Mouse (Mus musculus) brown adipose tissue, adult 24 weeks (tissue): ENCODE data around the gene Osbpl3. TPM values are rescaled to one million over a fixed set of nuclear protein-coding genes. Genes with fewer than 3 reads are reported as not detected.

Source experiments
- H3K27ac ChIP-seq: fragments of 200-500 bp; replicated peaks from 2 replicates; pipeline ENCODE4 v1.5.1; 2012; ENCODE audit warnings: low read depth, mild to moderate bottlenecking, low read length
- H3K4me1 ChIP-seq: fragments of 200-500 bp; 2 replicates; pipeline ENCODE4 v1.6.1; 2012; ENCODE audit warnings: low read length, mixed read lengths; ENCODE audit not compliant: control insufficient read depth, insufficient read depth, insufficient read length
- H3K4me3 ChIP-seq: fragments of 200-500 bp; 2 replicates; pipeline ENCODE4 v1.5.1; 2012; ENCODE audit warnings: low read depth, mild to moderate bottlenecking, low read length, moderate library complexity; ENCODE audit not compliant: insufficient read depth
- polyA plus RNA-seq: library from polyadenylated mRNA; stranded (reverse); fragments of >200 nt; gene quantifications from 2 replicates; pipeline ENCODE4 v1.2.4, GENCODE M21; 2012; ENCODE audit not compliant: missing spikeins, insufficient read depth, insufficient read length

The Osbpl3 gene
- polyA plus RNA-seq, 1 experiment = 0.40 TPM

- Histone ChIP-seq H3K27ac (no peak overlapping the region), H3K4me1 (no peaks in the 10 kb centered on the region; the same call in 1 of the 2 replicates), H3K4me3 (no peak overlapping the region)
These were observed 155.4 kb downstream of the Osbpl3 start for GRCm38 (mm10) chr6:50300622-50301021.

DNA sequence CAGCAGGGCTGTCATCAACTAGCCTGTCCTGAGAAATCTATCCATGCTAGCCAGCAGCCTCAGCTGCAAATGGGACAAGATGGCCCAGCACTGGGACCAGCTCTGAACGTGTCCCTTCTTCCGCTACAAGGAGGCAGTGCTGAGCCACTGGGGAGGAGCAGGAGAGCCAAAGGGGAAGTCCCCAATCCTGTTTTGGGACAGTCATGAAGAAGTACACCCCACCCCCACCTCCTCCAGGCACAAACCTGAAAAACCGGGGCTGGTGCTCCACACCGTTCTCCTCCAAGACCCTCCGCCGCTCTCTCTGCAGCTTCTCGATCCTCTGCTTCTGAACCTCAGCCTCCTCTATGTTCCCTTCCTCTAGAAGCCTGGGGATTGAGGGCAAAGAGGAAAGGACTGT is 156.9 kb downstream of the Osbpl3 start:
- Histone ChIP-seq H3K4me1 (no peaks in the 10 kb centered on the region; the same call in 1 of the 2 replicates), H3K4me3 (no peak overlapping the region), H3K27ac (no peak overlapping the region)

GRCm38 (mm10) chr6:50297671-50298070 is 158.3 kb downstream of the Osbpl3 start:
- Histone ChIP-seq H3K4me1 (no peaks in the 10 kb centered on the region; the same call in 1 of the 2 replicates), H3K4me3 (no peak overlapping the region)

DNA sequence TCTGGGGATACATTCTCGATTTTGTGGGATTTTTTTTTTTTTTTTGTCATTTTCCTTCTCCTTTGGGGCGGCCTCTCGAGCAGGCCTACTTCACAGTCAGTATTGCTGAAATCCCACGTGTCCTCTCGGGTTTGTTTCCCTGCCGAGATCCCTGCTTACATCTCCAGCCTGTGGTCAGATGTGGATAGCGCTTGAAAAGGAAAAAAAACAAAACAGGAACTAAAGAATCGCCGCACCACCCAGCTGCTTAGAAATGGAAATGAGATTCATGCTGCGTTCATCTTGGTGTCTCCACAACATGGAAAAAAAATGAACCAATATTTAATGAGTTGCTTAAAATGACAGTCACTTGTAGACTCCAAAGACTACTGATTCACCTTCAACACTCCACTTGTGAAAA is 160.9 kb downstream of the Osbpl3 start:
- Histone ChIP-seq H3K4me3 (no peak overlapping the region), H3K27ac (no peak overlapping the region), H3K4me1 (no peaks in the 10 kb centered on the region; the same call in 1 of the 2 replicates)

More at GRCm38 (mm10) chr6:50297671-50298070, 158.3 kb downstream of the Osbpl3 start:
- H3K27ac ChIP-seq = no peak overlapping the region

GRCm38 (mm10) chr6:50294128-50294527 is 161.9 kb downstream of the Osbpl3 start:
- H3K4me1 ChIP-seq = no peaks in the 10 kb centered on the region; the same call in 1 of the 2 replicates
- H3K4me3 ChIP-seq = no peak overlapping the region
- H3K27ac ChIP-seq = no peak overlapping the region

DNA sequence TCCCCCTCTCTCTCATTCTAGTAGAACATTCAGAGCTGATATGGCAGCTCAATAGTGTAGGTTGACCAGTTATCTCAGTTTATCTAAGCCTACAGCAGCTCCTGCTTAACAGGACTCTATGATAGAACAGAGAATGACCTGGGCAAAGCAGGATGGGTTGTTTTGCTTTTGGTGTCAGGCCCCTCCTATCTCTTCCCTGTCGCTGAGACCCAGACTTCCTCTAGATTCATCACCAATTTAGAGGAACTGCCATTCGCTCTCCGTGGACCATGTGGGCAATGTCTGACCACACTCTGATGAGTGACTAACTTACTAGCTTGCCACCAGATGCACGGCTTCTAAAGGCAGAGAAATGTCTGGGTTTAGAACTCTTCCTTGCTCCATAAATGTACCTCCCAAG is 164.4 kb downstream of the Osbpl3 start:
- no peaks in the 10 kb centered on the region for H3K4me1 ChIP-seq
- no peak overlapping the region for H3K27ac ChIP-seq
- no peak overlapping the region for H3K4me3 ChIP-seq

GRCm38 (mm10) chr6:50286881-50287280 is 169.1 kb downstream of the Osbpl3 start:
- Histone ChIP-seq H3K4me3 (no peak overlapping the region), H3K27ac (no peak overlapping the region), H3K4me1 (no peaks in the 10 kb centered on the region)

DNA sequence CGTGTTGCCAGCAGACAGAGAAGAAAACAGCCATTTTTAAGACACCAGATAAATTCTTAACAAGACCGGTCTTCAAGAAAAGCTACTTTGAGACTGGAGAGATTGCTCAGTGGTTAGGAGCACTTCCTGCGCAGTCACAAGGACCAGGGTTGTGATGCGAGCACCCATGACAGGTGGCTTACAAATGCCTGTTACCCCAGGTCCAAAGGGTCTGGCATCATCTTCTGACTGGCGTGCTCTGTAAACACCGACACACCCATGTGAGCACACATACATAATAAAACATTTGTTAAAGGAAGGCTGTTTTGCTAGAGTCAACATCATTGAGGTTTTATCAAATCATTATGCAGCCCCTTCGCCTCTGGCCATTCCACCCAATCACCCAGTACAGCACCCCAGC is 176.4 kb downstream of the Osbpl3 start:
- Histone ChIP-seq H3K4me3 (no peak overlapping the region), H3K27ac (no peak overlapping the region), H3K4me1 (no peaks in the 10 kb centered on the region)

- Histone ChIP-seq H3K4me1 (no peaks in the 10 kb centered on the region), H3K27ac (no peak overlapping the region), H3K4me3 (no peak overlapping the region)
These were observed 182.1 kb downstream of the Osbpl3 start for GRCm38 (mm10) chr6:50273947-50274346.

DNA sequence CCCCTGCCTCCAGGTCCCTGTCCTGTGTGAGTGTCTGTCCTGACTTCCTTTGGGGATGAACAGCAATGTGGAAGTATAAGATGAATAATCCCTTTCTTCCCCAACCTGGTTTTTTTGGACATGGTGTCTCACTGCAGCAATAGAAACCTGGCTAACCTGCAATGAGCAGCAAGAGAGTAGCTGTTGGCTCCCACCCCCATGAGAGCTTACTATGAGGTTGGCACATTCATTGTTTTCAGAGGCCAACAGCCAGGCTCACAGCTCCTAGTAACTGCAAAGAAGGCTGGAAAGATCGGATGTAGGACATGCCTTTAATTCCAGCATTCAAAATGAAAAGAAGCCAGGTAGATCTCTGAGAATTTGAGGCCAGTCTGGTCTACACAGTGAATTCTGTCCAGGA is 182.6 kb downstream of the Osbpl3 start:
- no peaks in the 10 kb centered on the region for H3K4me1 ChIP-seq
- no peak overlapping the region for H3K4me3 ChIP-seq
- H3K27ac ChIP-seq = no peak overlapping the region

DNA sequence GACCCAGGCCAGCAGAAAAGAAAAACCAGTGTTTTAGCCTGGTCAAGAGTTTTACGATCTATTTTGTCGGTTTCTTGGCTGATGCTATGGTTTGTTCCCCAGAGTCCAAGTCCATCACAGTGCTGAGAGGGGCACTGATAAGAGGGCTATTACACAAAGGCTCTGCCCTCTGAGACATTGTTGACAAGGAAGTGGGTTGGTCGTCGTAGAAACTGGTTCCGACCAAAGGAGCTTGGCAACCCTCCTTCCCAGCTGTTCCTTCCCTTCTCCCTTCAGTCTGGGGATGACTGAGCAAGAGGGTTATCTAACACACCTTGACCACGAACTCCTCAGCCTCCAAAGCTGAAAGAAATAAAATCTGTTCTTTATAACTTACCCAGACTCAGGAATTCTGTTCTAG is 192.3 kb downstream of the Osbpl3 start, which contains the start of gene Gsdme:
TSS of gene Gsdme (minus strand) at position 193 of the 400 bp plus-strand sequence.
- Histone ChIP-seq H3K4me1 (no peaks in the 10 kb centered on the region), H3K4me3 (no peak within 1 kb of the TSS), H3K27ac (no peak within 1 kb of the TSS)

- Histone ChIP-seq H3K4me1 (no peaks in the 10 kb centered on the region), H3K27ac (no peak overlapping the region), H3K4me3 (peak overlapping the region; percentile 43)
These were observed 193.7 kb downstream of the Osbpl3 start for GRCm38 (mm10) chr6:50262310-50262709.

DNA sequence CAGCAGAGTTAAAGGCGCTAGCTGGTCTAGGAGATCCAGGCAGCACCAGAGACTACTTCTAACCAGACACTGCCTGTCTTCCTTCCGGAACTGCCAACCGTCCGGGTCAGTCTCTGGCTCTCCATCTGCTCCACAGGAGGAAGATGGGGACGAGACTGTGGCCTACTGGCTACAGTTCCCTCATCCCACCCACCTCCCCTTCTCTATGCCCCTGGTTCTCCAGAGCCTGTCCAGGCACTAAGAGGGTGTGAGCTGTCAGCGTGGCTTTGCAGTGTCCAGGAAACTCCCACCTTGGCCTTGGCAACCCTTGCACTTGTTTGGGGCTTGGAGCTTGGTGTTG is 194.1 kb downstream of the Osbpl3 start:
- Histone ChIP-seq H3K4me3 (peak overlapping the region; percentile 43), H3K27ac (no peak overlapping the region), H3K4me1 (no peaks in the 10 kb centered on the region)

- Histone ChIP-seq H3K4me3 (peak overlapping the region; percentile 43), H3K27ac (no peak overlapping the region), H3K4me1 (no peaks in the 10 kb centered on the region)
These were observed 194.6 kb downstream of the Osbpl3 start for GRCm38 (mm10) chr6:50261201-50261921.

DNA sequence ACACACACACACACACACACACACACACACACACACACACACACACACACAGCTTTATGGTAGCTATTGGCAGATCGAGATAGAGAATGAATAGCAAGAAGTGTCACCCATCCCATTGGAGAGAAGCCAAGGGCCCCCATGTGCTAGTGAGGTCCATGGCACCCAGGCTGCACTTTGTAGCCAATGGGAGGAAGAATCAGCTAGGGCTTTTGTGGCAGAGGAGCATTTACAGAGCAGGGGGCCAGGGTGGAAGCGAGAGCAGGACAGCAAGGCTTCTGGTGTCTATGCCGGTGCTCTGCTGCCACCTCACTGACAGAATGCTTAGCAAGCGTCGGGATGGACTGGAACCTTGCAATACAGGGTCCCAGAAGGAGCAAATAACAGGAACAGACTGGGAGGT is 200.6 kb downstream of the Osbpl3 start:
- Histone ChIP-seq H3K27ac (no peak overlapping the region), H3K4me1 (no peaks in the 10 kb centered on the region)

GRCm38 (mm10) chr6:50254723-50255184 is 201.2 kb downstream of the Osbpl3 start:
- H3K27ac ChIP-seq = 0 out of 2 replicates have a peak overlapping the region, but pooled peaks have one; percentile 4
- H3K4me1 ChIP-seq = no peaks in the 10 kb centered on the region
- 0 out of 2 replicates have a peak overlapping the region, but pooled peaks have one; percentile 26 for H3K4me3 ChIP-seq

More for the DNA sequence above, 200.6 kb downstream of the Osbpl3 start:
- H3K4me3 ChIP-seq = no peak overlapping the region
